Mouse (Mus musculus) fibroblast of lung, adult 2 months (primary cell): Measurements from ENCODE around the gene Egfr.

ENCODE experiments used
- DNase-seq: peaks from one replicate; pipeline ENCODE4 v3.0.0-alpha.2; 2011; ENCODE audit warnings: low read depth

Egfr gene

DNA sequence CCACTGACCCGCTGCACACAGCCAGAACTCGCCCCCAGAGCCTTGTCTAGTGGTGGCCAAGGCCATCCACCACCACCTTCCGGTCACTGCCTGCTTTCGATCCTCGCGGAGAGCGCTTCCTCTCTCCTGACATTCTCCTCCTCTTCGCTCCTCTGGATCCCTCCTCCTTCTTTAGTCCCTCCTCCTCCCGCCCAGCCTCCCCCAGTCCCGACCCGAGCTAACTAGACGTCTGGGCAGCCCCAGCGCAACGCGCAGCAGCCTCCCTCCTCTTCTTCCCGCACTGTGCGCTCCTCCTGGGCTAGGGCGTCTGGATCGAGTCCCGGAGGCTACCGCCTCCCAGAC is at the start of gene Egfr:
Egfr (plus strand) TSS at position 197 of the 342 bp plus-strand sequence.
- peak; percentile 76 for DNase-seq

GRCm38 (mm10) chr11:16703221-16703620 is 48.8 kb upstream of the Egfr start:
- no peak for DNase-seq

DNA sequence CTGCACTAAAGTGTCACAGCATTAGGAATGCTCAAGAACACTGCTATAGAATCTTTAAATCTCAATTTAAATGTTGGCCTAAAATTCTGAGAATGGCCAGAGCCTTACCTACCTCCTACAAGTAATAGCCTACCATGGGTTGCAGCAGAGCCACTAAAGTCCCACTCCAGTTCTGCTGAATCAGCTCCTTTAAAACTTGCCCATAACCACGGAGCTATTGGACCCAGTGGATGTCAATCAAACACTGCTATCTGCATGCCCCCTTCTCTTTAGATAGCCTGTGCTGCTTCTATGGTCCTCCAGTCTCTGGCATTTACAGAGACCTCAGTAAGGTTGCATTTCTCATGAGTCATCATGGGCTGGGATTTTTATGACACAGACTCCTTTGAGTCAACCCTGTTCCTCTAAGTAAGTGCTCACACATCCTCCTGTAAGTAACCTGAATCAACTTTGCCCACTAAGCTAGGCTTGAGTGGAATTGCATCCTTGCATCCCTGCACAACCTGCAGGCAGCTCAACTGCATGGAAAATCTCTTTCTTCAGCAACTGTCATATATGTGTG is 16.8 kb upstream of the Egfr start:
- peak; percentile 30 for DNase-seq

DNA sequence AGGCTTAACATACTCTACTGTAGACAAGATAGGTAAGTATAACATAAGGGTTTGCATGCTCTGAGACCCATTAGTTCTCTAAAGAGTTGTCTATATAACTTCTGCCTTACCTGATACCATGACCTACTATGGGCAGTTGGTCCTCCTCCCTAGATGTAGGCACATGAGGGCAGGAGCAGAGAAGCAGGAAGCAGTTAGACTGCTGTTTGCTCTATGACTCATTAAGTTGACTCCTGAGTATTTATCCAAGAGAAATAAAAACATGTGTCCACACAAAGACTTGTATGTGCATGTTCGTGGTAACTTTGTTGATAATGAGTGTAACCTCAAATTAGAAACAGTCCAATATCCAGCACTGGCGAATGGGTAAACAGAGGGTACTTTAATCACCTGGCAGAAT is 14.7 kb upstream of the Egfr start:
- no peak for DNase-seq

DNA sequence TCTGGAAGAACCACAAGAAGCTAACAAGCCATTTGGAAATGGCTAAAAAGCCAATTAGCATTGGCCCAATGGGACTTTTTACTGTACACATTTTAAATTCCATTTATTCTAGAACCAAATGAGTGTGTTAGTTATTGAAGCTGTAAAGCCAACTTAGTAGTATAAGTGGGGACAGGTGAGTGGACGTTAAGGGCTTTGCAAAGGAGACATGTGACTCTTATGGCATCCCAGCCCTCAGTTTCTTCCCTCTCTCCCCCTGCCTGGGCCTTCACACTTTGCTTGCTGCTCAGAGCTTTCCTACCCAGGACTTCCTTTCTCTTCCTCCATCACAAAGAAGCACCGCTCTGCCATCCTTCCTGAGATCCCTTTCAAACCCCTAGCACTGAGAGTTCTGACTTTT is 13.3 kb upstream of the Egfr start:
- no peak for DNase-seq

- no peak for DNase-seq
Observed at GRCm38 (mm10) chr11:16739155-16739554, 12.8 kb upstream of the Egfr start.

DNA sequence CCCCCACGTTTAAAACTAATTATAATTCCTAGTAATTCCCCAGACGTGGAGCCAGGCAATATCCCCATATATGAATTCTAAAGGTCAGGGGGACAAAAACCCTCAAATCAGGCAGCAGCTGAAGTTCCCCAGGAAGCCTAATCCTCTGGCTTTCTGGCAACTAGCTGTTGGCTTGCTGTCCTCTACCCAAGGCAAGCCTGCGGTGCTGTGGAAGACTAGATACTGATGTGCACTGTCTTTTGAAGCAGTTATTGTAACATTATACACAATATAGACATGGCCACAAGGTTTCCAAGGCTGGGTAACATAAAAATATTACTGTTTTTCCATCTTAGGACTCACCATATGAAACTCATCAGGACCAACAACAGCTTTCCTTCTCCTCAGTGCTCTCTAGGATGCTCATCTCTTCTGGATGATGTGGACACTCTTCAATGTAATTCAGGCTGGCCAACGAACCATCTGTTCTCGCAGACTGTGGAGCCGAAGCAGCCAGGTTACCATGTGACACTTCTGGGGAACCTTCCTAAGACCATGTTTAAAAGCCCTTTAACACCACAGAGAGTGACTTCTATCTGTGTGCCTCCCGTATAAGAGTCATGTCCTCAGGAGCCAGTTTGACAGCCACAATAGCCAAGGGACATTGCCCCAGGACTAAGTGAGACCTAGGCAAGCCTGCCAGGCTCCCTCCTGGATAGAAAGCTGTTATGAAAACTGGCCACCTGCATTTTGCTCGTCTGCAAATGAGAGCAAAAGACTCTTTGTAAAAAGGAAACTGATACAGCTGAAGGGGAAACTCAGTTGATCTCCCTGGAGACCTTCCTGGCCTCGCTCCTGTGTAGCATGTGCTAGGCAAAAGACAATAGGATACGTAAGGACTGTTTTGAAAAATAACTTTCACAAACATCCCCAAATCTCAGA is 11.1 kb upstream of the Egfr start:
- no peak for DNase-seq

DNA sequence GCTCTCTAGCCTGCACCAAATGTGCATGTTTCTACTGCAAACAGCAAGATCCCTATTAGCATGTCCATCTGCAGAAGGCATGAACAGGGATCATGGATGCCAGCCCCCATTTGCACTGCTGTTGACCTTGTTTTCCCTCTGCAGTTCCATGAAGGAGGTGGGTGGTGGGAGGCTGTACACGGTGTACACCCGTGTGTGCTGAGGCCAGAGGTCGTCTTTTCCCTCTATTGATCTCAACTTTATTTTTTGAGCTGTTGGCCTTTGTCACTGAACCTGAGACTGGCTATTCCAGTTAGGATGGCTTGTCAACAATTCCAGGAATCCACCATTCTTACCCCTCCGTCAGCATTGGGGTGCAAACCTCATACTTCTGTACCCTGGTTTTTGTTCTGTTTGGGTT is 9.8 kb upstream of the Egfr start:
- DNase-seq, result no peak

DNA sequence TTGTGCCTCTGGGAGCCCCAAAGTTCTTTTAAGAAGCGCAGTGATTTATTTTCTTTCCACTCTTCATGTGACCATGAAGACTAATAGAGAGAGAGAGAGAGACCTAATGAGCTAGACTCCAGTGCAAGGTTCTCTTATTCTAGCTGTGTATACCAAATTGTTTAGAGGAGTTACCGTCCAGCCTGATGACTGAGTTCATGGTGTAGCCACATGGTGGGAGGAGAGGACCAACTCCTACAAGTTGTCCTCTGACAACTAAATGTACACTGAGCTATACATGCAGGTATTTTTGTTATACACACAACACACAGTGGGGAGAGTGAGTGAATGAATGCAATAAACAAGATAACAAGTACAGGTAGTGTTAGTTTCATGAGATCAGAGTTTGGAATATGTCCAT is 9.2 kb upstream of the Egfr start:
- no peak for DNase-seq

- no peak for DNase-seq
Observed at GRCm38 (mm10) chr11:16751457-16751982, 483 bp upstream of the Egfr start.

DNA sequence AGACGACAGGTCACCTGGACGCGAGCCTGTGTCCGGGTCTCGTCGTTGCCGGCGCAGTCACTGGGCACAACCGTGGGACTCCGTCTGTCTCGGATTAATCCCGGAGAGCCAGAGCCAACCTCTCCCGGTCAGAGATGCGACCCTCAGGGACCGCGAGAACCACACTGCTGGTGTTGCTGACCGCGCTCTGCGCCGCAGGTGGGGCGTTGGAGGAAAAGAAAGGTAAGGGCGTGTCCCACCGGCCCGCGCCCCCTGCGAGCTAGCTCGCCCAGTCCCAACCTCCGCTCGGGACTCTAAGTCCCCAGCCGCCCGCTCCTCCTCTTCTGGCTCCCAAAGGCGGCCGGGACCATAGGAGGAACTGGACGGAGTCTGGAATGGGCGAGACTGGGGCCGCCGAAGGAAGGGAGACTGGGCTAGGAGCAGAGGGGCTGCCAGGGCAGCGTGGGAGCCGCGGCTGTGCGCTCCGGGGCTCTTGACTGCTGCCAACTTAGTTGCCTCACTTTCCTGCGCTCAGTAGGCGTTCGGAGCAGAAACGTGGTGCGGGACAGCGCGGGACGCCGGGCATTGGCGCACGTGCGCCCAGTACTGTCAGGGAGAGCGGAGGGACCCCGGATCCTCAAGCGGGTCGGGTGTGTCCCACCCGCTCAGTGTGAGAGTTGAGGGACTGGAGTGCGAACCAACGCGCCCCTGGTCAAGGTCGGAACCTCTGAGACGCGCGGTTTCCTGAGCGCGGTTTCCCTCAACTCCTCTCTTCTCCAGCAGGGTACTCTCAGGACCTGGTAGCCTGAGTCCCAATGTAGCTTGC is 548 bp downstream of the Egfr start:
- DNase-seq, result no peak

GRCm38 (mm10) chr11:16753154-16754040 is 1.4 kb downstream of the Egfr start:
- peak; percentile 37 for DNase-seq

GRCm38 (mm10) chr11:16759930-16760329 is 7.9 kb downstream of the Egfr start:
- no peak for DNase-seq

- DNase-seq, result no peak
Observed at GRCm38 (mm10) chr11:16761184-16761583, 9.2 kb downstream of the Egfr start.

DNA sequence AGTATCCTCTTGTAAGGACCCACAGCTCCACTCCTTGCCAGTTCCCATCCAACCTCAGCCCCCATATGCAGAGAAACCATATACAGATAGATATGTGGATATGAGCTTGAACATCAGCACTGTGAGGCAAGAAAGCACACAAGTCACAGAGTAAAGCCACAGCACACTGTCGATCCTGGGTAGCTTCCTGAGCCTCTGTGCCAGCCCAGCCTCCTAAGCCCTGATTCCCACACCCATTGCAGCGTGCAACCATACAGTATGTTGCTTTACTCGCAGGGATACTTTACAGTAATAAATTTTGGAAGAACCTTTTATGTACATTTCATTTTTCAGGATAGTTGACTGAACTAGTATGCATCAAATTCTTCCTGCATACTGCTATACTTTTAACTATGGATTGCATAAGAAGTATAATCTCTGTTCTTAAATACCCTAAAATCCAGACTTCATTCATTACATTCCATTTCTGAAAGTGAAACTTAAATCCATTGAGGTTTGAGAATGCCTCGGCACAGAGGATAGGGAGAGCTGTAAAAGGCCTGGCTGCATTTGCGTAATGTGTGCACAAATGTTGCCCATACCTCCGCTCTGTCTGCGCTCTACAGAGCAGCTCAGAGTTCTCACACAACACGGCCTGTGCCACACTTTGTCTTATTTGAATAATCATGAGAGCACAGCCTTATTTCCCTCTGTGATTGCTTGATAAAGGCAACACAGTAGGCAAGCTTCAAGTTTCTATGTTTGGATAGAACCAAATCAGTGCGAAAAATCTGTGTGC is 14.2 kb downstream of the Egfr start:
- no peak for DNase-seq

- no peak for DNase-seq
Observed at GRCm38 (mm10) chr11:16767984-16768383, 16.0 kb downstream of the Egfr start.

GRCm38 (mm10) chr11:16769276-16769675 is 17.3 kb downstream of the Egfr start:
- DNase-seq, result no peak

DNA sequence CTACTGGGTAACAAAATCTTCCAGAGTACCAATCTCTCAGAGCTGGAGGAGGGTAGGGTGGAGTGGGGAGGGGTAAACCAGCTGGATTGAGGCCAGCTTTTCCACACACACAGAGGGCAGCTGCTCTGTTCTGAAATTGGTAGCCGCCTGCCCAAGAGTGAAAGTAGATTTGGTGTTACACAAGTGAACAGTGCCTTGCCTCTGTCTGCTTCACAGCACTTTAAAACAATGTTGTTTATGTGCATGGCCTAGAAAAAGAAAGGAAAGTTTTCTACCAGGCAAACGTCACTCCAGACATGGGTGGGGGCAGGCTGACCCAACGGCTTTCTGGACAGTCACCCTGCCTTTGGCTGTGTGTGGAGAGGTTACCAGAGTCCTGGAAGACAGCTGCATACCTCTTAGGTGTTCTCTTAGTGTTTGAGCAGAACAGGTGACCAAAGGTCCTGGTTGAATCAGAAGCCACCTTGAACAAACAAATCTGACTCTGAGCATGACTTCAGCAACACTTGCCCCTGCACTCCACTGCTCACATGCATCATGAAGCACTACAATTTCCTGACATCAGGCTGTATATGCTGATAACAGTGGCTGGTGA is 17.8 kb downstream of the Egfr start:
- DNase-seq, result no peak

DNA sequence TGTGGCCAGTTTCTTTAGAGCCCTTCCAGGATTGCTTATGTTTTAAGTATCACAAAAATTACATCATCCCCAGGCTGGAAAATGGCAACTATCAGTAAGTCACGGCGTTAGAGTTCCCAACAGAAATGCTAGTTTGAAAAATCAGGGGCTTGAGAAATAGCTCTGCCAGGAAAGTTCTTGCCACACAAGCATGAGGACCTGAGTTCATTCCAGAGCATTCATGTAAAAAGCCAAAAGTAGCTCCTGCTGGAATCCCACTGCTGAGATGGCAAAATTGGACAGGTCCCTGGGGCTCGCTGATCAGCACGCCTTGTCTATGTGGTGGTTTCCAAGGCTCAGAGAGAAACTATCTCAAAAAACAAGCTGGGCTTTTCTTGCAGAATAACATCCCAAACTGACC is 19.0 kb downstream of the Egfr start:
- DNase-seq, result peak; percentile 65

- no peak for DNase-seq
Observed at GRCm38 (mm10) chr11:16772717-16773116, 20.7 kb downstream of the Egfr start.
